Mouse (Mus musculus) intestine, postnatal 0 days (tissue): Measurements from ENCODE around the gene Itpkb. TPM values are rescaled to one million over a fixed set of nuclear protein-coding genes. Genes with fewer than 3 reads are reported as not detected.

Experiments used
- ATAC-seq: fragments of 200-750 bp; cut with Nextera tagmentation; 2 replicates; pipeline ENCODE4 v1.8.0; 2017; ENCODE audit warnings: mild to moderate bottlenecking, moderate TSS enrichment, moderate library complexity
- H3K27ac ChIP-seq: fragments of 300-500 bp; sonication (generic); 2 replicates; pipeline ENCODE4 v1.5.1; 2014; ENCODE audit warnings: mild to moderate bottlenecking, low read depth, low read length, moderate library complexity
- H3K27me3 ChIP-seq: fragments of 300-500 bp; sonication (generic); replicated peaks from 2 replicates; pipeline ENCODE4 v1.6.1; 2014; ENCODE audit warnings: low read length, mixed read lengths; ENCODE audit not compliant: control insufficient read depth, insufficient read depth
- H3K36me3 ChIP-seq: fragments of 300-500 bp; sonication (generic); 2 replicates; pipeline ENCODE4 v1.6.1; 2014; ENCODE audit warnings: mild to moderate bottlenecking, moderate library complexity; ENCODE audit not compliant: control insufficient read depth, insufficient read depth
- H3K4me1 ChIP-seq: fragments of 300-500 bp; sonication (generic); replicated peaks from 2 replicates; pipeline ENCODE4 v1.6.1; 2014; ENCODE audit warnings: antibody characterized with exemption, low read length, mixed read lengths; ENCODE audit not compliant: control insufficient read depth, insufficient read depth
- H3K4me2 ChIP-seq: fragments of 300-500 bp; sonication (generic); replicated peaks from 2 replicates; pipeline ENCODE4 v1.6.1; 2014; ENCODE audit warnings: low read depth, mild to moderate bottlenecking, moderate library complexity
- H3K4me3 ChIP-seq: fragments of 300-500 bp; sonication (generic); 2 replicates; pipeline ENCODE4 v1.5.1; 2014; ENCODE audit warnings: low read depth, low read length
- H3K9ac ChIP-seq: fragments of 300-500 bp; sonication (generic); 2 replicates; pipeline ENCODE4 v1.6.1; 2014; ENCODE audit warnings: mild to moderate bottlenecking, low read depth, low read length
- H3K9me3 ChIP-seq: fragments of 300-500 bp; sonication (generic); 2 replicates; pipeline ENCODE4 v1.6.1; 2016; ENCODE audit warnings: mixed run types; ENCODE audit not compliant: control insufficient read depth
- CTCF ChIP-seq: sonication (generic); IDR thresholded peaks from 2 replicates; pipeline ENCODE4 v1.5.1; 2016; ENCODE audit warnings: low read depth, mild to moderate bottlenecking, control low read depth, antibody characterized with exemption, moderate library complexity
- WGBS: fragments of 180-500 bp; shearing (Covaris S2); extraction: QIAGEN DNeasy Blood & Tissue Kit; methylation state at CpG from one replicate; pipeline ENCODE4 v1.1.7; 2014; 5-methylcytosine and 5-hydroxymethylcytosine counted together
- polyA plus RNA-seq: library from polyadenylated mRNA; unstranded; fragments of >200 nt; fragmentation: Nextera tagmentation; extraction: Ambion mirVana; gene quantifications from 2 replicates; pipeline ENCODE4 v1.2.1, GENCODE M21; 2015

Itpkb gene
- 2.3 and 3.4 TPM in 2 replicates for polyA plus RNA-seq

- peak; percentile 40 for ATAC-seq
- Histone ChIP-seq H3K27ac (peak within 1 kb of the TSS; percentile 74), H3K4me3 (peak within 1 kb of the TSS; percentile 65), H3K9me3 (no peaks in the 10 kb centered on the region), H3K27me3 (no peaks in the 10 kb centered on the region), H3K4me1 (peaks cover 11% of the 10 kb centered on the region), H3K9ac (peak within 1 kb of the TSS; percentile 74), H3K36me3 (0 out of 2 replicates have a peak, but pooled peaks cover 6% of the 10 kb centered on the region), H3K4me2 (peak within 1 kb of the TSS; percentile 94)
- WGBS, result 2% methylated on average over 19 of the region's 19 CpGs
- TF ChIP-seq CTCF, result no peak
Measured at GRCm38 (mm10) chr1:180330145-180330706, at the start of gene Itpkb. Itpkb (plus strand) TSS chr1:180330485.

GRCm38 (mm10) chr1:180282581-180282980, 47.7 kb upstream of the Itpkb start:
- no peaks in the 10 kb centered on the region for H3K36me3 ChIP-seq
- no peak for ATAC-seq
- H3K4me2 ChIP-seq, result no peak overlapping the region
- H3K4me3 ChIP-seq, result no peak overlapping the region
- no peaks in the 10 kb centered on the region for H3K27me3 ChIP-seq
- H3K27ac ChIP-seq, result no peak overlapping the region
- peaks cover 9% of the 10 kb centered on the region for H3K4me1 ChIP-seq
- TF ChIP-seq CTCF, result no peak
- 66% methylated on average over 6 of the region's 6 CpGs for WGBS
- no peak overlapping the region for H3K9ac ChIP-seq
- H3K9me3 ChIP-seq, result no peaks in the 10 kb centered on the region

- no peaks in the 10 kb centered on the region for H3K27me3 ChIP-seq
- TF ChIP-seq CTCF, result peak; percentile 40
- no peak overlapping the region for H3K4me3 ChIP-seq
- no peak overlapping the region for H3K9ac ChIP-seq
- H3K27ac ChIP-seq, result no peak overlapping the region
- no peaks in the 10 kb centered on the region for H3K9me3 ChIP-seq
- 42% methylated on average over 16 of the region's 16 CpGs for WGBS
- peaks cover 6% of the 10 kb centered on the region for H3K4me1 ChIP-seq
- H3K36me3 ChIP-seq, result no peaks in the 10 kb centered on the region
- no peak overlapping the region for H3K4me2 ChIP-seq
- no peak for ATAC-seq
Measured at GRCm38 (mm10) chr1:180283813-180284768, 46.2 kb upstream of the Itpkb start.

- Histone ChIP-seq H3K9me3 (no peaks in the 10 kb centered on the region), H3K27me3 (peaks cover 1% of the 10 kb centered on the region; the same call in 1 of the 2 replicates), H3K27ac (no peak overlapping the region), H3K4me1 (peaks cover 3% of the 10 kb centered on the region), H3K4me3 (no peak overlapping the region), H3K4me2 (no peak overlapping the region), H3K9ac (no peak overlapping the region), H3K36me3 (no peaks in the 10 kb centered on the region)
- WGBS, result 65% methylated on average over 15 of the region's 15 CpGs
- no peak for TF ChIP-seq CTCF
- no peak for ATAC-seq
Measured at GRCm38 (mm10) chr1:180286081-180286831, 44.0 kb upstream of the Itpkb start.

- Histone ChIP-seq H3K36me3 (no peaks in the 10 kb centered on the region), H3K27me3 (peaks cover 5% of the 10 kb centered on the region; the same call in 1 of the 2 replicates), H3K27ac (no peak overlapping the region), H3K9me3 (no peaks in the 10 kb centered on the region), H3K4me3 (no peak overlapping the region), H3K9ac (no peak overlapping the region), H3K4me2 (no peak overlapping the region), H3K4me1 (peaks cover 3% of the 10 kb centered on the region)
- 78% methylated on average over 7 of the region's 7 CpGs for WGBS
- TF ChIP-seq CTCF, result no peak
- no peak for ATAC-seq
Measured at GRCm38 (mm10) chr1:180288227-180288626, 42.1 kb upstream of the Itpkb start.
